Mouse (Mus musculus) cerebellum, adult 2 months (tissue): Measurements from ENCODE around the gene Macf1.

Experiments used
- CTCF ChIP-seq: fragments of 200-500 bp; IDR thresholded peaks from 2 replicates; pipeline ENCODE4 v1.5.1; 2011; ENCODE audit warnings: low read depth, mild to moderate bottlenecking, control low read depth, low read length, moderate library complexity, borderline replicate concordance; ENCODE audit not compliant: insufficient read depth
- POLR2A ChIP-seq: fragments of 200-500 bp; IDR thresholded peaks from 2 replicates; pipeline ENCODE4 v1.6.1; 2011; ENCODE audit warnings: low read length, control low read depth, borderline replicate concordance; ENCODE audit not compliant: insufficient read depth

DNA sequence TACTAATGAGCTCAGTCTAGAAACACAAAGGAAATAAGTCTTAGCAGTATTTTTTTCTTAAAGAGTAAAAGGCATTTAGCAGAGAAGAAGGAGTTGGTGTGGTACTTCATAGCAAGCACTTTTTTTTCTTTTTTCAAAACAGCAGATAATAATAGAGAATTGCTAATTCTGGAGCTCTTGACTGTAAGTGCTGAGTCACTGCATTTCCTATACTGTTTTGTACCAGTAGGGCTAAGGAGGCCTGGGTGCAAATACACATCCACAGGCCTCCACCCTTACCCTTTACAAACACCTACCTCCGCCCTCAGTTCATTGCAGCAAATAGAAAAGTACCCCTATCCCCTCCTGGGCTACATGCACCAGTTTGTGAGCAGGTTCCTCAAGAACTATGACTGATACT is 17.6 kb downstream of the Macf1 start:
- TF ChIP-seq CTCF (no peak), POLR2A (no peak)
